Mouse (Mus musculus) G1E (cell line): ENCODE measurements around the gene Dnajc28. TPM values are rescaled to one million over a fixed set of nuclear protein-coding genes. Genes with fewer than 3 reads are reported as not detected.

ENCODE experiments used
- ATAC-seq: 2 replicates; pipeline ENCODE4 v1.8.0; 2016; ENCODE audit warnings: mild to moderate bottlenecking; ENCODE audit not compliant: insufficient number of reproducible peaks, poor library complexity, low FRiP score, severe bottlenecking; ENCODE audit errors: extremely low read depth
- DNase-seq: peaks from one replicate; pipeline ENCODE4 v3.0.0; 2012; ENCODE audit warnings: low spot score
- H3K27me3 ChIP-seq: 2 replicates; pipeline ENCODE4 v1.6.1; 2012; ENCODE audit warnings: mild to moderate bottlenecking, low read length, inconsistent platforms; ENCODE audit not compliant: insufficient read depth
- H3K36me3 ChIP-seq: replicated peaks from 2 replicates; pipeline ENCODE3; 2012; ENCODE audit warnings: mild to moderate bottlenecking, inconsistent platforms
- H3K4me1 ChIP-seq: 2 replicates; pipeline ENCODE4 v1.6.1; 2012; ENCODE audit warnings: low read depth, low read length, inconsistent platforms, mixed read lengths; ENCODE audit not compliant: insufficient read depth
- H3K4me3 ChIP-seq: 2 replicates; pipeline ENCODE4 v1.5.1; 2012; ENCODE audit warnings: low read depth, mild to moderate bottlenecking, inconsistent platforms, low read length, moderate library complexity, mixed read lengths
- H3K9me3 ChIP-seq: replicated peaks from 2 replicates; pipeline ENCODE4 v1.6.1; 2012; ENCODE audit warnings: inconsistent platforms
- CTCF ChIP-seq: IDR thresholded peaks from 2 replicates; pipeline ENCODE4 v1.5.1; 2012; ENCODE audit warnings: low read depth, low read length, inconsistent platforms, mixed read lengths
- GATA1 ChIP-seq: IDR thresholded peaks from 2 replicates; pipeline ENCODE4 v1.6.1; 2012; ENCODE audit warnings: borderline replicate concordance, low read length, inconsistent platforms, mixed read lengths
- GATA2 ChIP-seq: IDR thresholded peaks from 2 replicates; pipeline ENCODE4 v1.6.1; 2012; ENCODE audit warnings: low read depth, low read length, inconsistent platforms, borderline replicate concordance
- POLR2AphosphoS5 ChIP-seq: IDR thresholded peaks from 2 replicates; pipeline ENCODE4 v1.6.1; 2012; ENCODE audit warnings: low read depth, low read length, inconsistent platforms; ENCODE audit not compliant: insufficient replicate concordance
- TAL1 ChIP-seq: conservative IDR thresholded peaks from 2 replicates; pipeline ENCODE4 v1.6.1; 2012; ENCODE audit warnings: low read depth, low read length, inconsistent platforms, mixed read lengths
- polyA plus RNA-seq: library from polyadenylated mRNA; stranded (reverse); fragments of >175 nt; gene quantifications from 2 replicates; pipeline ENCODE4 v1.2.3, GENCODE M21; 2012
- total RNA-seq, 2 experiments: library from RNA; stranded (forward) in 1 of 2; stranded (reverse) in 1 of 2; fragments of 200-1000 nt in 1 of 2; fragments of >200 nt in 1 of 2; fragmentation: Nextera tagmentation in 1 of 2; gene quantifications; 2 replicates each; pipeline ENCODE4 v1.2.3; 2014 to 2017

Dnajc28 gene
- total and polyA plus RNA-seq, 3 experiments = 0.40 to 7.4 (median 4.6) TPM

- DNase-seq (no peak), ATAC-seq (no peak)
- H3K4me3 ChIP-seq = no peak overlapping the region
- peaks cover 21% of the 10 kb centered on the region for H3K27me3 ChIP-seq
- H3K9me3 ChIP-seq = no peaks in the 10 kb centered on the region; the same call in 1 of the 2 replicates
- H3K36me3 ChIP-seq = no peaks in the 10 kb centered on the region
- TF ChIP-seq CTCF = no peak
- TF ChIP-seq POLR2AphosphoS5 = no peak
- no peak for TF ChIP-seq GATA1
- no peak for TF ChIP-seq TAL1
- no peak for TF ChIP-seq GATA2
- H3K4me1 ChIP-seq = peaks cover 5% of the 10 kb centered on the region; the same call in 1 of the 2 replicates
Measured at GRCm38 (mm10) chr16:91611248-91611647, 7.6 kb downstream of the Dnajc28 start.

- Histone ChIP-seq H3K4me1 (peaks cover 5% of the 10 kb centered on the region; the same call in 1 of the 2 replicates), H3K27me3 (peaks cover 31% of the 10 kb centered on the region), H3K4me3 (no peak overlapping the region), H3K9me3 (no peaks in the 10 kb centered on the region; the same call in 1 of the 2 replicates), H3K36me3 (no peaks in the 10 kb centered on the region)
- no peak for ATAC-seq
- TF ChIP-seq GATA1 (no peak), POLR2AphosphoS5 (no peak), TAL1 (no peak), CTCF (no peak), GATA2 (no peak)
- no peak for DNase-seq
Measured at GRCm38 (mm10) chr16:91609501-91610245, 9.2 kb downstream of the Dnajc28 start.

GRCm38 (mm10) chr16:91606958-91607357, 11.9 kb downstream of the Dnajc28 start:
- no peaks in the 10 kb centered on the region for H3K36me3 ChIP-seq
- peaks cover 5% of the 10 kb centered on the region; the same call in 1 of the 2 replicates for H3K4me1 ChIP-seq
- H3K27me3 ChIP-seq = peaks cover 33% of the 10 kb centered on the region
- H3K4me3 ChIP-seq = no peak overlapping the region
- H3K9me3 ChIP-seq = no peaks in the 10 kb centered on the region; the same call in 1 of the 2 replicates
- DNase-seq (no peak), ATAC-seq (no peak)
- TF ChIP-seq GATA2 (no peak), POLR2AphosphoS5 (no peak), TAL1 (no peak), GATA1 (no peak), CTCF (no peak)

GRCm38 (mm10) chr16:91605156-91605555, 13.7 kb downstream of the Dnajc28 start:
- DNase-seq (no peak), ATAC-seq (no peak)
- no peak overlapping the region for H3K4me3 ChIP-seq
- no peaks in the 10 kb centered on the region for H3K36me3 ChIP-seq
- no peaks in the 10 kb centered on the region; the same call in 1 of the 2 replicates for H3K9me3 ChIP-seq
- peaks cover 4% of the 10 kb centered on the region for H3K4me1 ChIP-seq
- TF ChIP-seq TAL1 = no peak
- peaks cover 36% of the 10 kb centered on the region for H3K27me3 ChIP-seq

- ATAC-seq (no peak), DNase-seq (no peak)
- TF ChIP-seq GATA1 (no peak), TAL1 (no peak), CTCF (no peak), GATA2 (no peak), POLR2AphosphoS5 (no peak)
- Histone ChIP-seq H3K36me3 (no peaks in the 10 kb centered on the region), H3K4me1 (peaks cover 17% of the 10 kb centered on the region), H3K4me3 (no peak overlapping the region), H3K27me3 (peaks cover 32% of the 10 kb centered on the region), H3K9me3 (no peaks in the 10 kb centered on the region)
Measured at GRCm38 (mm10) chr16:91601693-91602092, 17.1 kb downstream of the Dnajc28 start.

- no peaks in the 10 kb centered on the region for H3K36me3 ChIP-seq
- DNase-seq (no peak), ATAC-seq (no peak)
- TF ChIP-seq TAL1 (no peak), POLR2AphosphoS5 (no peak), CTCF (no peak)
- no peak overlapping the region for H3K4me3 ChIP-seq
- H3K4me1 ChIP-seq = peaks cover 23% of the 10 kb centered on the region
- H3K9me3 ChIP-seq = no peaks in the 10 kb centered on the region
- H3K27me3 ChIP-seq = peaks cover 32% of the 10 kb centered on the region
Measured at GRCm38 (mm10) chr16:91601081-91601480, 17.7 kb downstream of the Dnajc28 start.
